Mouse (Mus musculus): ENCODE results near the gene Bend6.

Bend6 gene

DNA sequence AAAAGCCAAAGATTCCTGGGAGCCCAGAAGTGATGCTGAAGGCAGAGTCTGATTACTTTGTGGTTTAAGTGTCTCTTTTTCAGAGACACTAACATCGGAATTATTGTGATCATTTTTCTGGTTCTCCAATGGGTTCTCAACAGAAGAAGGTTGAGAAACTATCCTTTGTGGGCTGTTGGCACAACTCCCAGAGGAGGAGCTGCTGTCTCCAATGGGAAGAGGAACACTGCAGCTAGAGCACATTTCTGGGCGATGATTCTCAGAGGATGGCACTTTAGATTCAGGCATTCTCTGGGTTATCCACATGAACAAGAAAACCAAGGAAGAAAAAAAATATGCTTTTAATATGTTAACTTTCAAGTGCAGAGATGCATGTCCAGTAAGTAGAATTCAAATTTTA lies 104.3 kb downstream of the Bend6 start:
- DNase-seq (ENCODE audit: low spot score in 2 of 2), result no peak

Data from spleen, postnatal 4 days (tissue).